Mouse (Mus musculus) natural killer cell, adult 2 months (primary cell): ENCODE measurements around the gene Tax1bp1.
A peak's percentile ranks its signal among the peaks of the same experiment; 100 is the strongest.
"Not testable (repeated sequence)": the region's sequence is repeated elsewhere in the genome, so short reads cannot be mapped to it uniquely, and the experiment has no call there.

Experiments
- DNase-seq, 2 experiments: peaks; one replicate each; pipeline ENCODE4 v3.0.0; 2022; ENCODE audit warnings: low spot score in 2 of 2

Tax1bp1 gene

DNA sequence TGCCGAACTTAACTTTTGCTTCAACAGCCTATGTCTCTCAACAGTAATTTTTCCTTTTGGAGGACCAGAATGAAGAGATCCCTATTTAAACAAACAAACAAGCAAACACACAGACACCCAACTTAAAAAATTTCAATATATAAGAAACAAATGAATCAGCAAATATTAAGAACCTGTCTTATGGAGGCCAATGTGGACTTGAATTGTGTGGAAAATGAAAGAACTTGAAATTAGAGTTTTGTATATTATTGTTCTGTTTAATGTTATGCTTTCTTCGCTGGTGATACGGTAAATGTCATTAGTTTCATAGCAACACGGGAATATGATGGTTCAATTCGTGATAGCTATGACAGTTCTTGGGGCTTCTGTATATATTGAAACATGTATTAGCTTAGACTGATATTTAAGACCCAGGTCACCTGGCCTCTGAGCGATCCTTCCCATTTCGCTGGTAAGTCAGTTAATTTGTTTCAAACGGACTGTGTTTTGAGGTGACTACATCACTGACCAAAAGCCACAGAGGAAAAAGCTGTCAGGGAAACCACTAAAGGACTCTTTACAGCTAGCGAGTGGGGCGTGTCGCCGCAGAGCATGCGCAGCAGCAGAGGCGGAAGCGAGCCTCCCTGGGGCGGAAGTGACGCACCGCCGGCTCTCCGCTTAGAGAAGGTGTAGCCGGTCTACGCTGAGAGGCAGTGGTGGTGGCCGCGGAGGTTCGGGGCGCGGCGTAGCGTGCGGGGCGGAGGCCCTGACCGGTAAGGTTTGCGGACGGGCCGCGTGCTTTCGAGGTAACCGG is at the start of gene Tax1bp1:
Tax1bp1 (plus strand) TSS at position 626 of the 793 bp plus-strand sequence.
- peak; percentile 95 to 96 for DNase-seq

DNA sequence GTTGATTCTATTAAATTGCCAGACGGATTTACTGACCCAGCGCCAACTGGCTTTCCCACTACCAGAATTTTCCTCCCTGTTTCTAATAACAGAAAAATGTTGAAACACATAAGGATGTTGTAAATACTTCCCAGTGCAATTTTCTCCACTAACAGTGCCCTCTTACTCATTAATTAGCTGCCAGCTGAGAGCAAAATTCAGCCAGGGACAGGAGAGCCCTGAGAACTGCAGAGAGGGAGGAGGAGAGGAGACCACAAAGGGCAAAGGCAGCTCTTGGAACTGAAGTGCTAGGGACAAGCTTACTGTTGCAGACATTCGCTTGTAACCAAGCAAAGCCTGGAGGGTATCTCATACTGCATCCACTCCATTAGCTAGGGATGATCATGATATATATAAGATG is 45.9 kb upstream of the Tax1bp1 start:
- DNase-seq = no peak

GRCm38 (mm10) chr6:52669878-52670277 is 43.7 kb upstream of the Tax1bp1 start:
- DNase-seq = not testable (repeated sequence)

- DNase-seq = no peak
Measured at GRCm38 (mm10) chr6:52671791-52672190, 41.7 kb upstream of the Tax1bp1 start.

DNA sequence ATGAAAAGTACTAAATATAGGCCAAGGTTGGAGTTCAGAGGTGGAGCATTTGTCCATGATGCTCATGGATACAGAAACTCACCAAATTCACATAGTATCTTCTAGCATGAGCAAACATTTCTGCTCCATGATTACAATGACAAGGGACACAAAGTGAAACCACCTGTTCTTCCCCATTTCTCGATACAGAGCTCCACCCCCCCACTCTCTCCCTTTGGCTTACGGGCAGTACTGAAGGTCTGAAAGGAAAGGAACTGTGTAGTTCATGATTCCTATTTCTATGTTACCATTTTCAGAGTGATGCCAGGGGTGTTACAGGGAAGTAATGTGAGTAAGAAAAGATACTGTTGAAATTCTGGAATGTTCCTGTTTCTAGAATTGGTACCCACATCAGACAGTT is 41.0 kb upstream of the Tax1bp1 start:
- no peak for DNase-seq

DNA sequence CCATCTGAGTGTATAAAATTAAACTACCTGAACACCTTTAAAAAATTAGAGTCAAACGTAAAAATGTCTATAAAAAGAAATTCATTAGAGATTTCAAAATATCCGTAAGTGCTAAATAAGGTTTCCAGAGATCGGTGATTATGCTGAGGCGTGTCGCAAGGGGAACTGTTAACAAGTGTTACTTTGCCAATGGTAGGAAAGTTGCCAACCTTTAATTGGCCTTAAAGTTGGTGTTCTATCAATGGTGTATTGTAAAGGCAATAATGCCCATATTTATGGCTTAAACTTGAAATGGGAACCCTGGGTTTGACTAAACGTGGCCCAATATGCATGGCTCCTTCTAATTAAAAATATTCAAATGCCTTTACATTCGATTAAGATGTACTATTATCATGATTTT is 39.8 kb upstream of the Tax1bp1 start:
- no peak for DNase-seq

DNA sequence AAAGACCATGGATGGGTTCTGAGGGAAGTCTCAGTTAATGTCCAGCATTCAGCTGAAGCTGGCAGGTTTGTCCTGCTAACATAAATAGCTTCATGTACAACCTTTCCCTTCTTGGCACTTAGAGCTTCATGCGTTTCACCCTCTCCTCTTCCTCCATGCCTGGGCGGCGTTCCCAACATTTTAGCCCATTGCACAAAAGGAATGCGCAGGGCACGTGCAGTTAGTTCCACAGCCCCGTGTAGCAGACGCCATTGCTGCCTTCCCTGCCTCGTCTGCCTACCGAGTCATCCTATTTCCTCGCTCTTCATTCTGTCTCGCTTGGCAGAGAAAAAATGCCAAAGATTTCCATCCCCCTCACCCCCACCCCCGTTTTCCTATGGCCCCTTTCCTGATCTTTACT is 39.0 kb upstream of the Tax1bp1 start:
- no peak for DNase-seq

DNA sequence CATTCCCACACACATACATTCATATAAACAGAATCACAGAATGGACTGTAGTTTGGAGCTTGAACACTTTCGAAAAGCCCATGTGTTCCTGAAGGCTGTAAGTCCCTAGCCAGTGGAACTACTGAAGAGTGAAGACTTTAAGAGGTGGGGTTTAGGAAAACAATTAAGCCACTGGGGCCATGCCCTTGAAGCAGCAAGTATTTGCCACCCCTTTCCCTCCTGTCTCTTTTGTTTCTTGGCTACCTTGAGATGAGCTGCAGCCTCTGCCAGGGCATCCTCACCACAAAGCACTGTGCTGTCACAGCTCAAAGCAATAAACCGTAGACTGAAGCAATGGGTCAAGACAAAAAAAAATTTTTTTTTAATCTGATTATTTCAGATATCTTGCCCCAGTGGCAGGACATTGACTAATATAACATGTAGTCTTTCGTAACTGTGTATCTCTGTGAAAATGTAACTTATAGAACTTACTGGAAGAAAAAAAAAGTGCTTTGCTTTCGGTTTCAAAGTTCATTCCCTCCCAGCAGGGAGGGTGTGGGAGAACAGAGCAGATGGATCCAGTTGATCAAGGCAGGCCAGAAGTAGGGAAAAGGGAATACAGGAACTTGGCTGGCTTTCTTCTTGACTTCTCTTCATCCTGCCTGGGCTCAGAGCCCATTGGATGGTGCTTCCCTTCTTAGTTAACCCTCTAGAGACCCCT is 38.2 kb upstream of the Tax1bp1 start:
- no peak for DNase-seq

DNA sequence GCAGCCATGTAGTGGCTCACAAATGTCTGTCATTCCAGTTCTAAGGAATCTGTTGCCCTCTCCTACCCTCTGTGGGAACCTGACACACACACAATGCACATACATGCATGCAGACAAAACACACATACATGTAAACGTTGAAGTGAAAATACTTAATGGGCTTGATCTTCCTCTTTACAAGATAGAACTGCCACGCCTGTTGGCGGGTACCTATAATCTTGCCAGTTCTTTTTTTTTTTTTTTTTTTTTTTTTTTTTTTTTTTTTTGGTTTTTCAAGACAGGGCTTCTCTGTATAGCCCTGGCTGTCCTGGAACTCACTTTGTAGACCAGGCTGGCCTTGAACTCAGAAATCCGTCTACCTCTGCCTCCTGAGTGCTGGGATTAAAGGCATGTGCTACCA is 36.0 kb upstream of the Tax1bp1 start:
- not testable (repeated sequence) for DNase-seq

GRCm38 (mm10) chr6:52679565-52679964 is 34.0 kb upstream of the Tax1bp1 start:
- no peak for DNase-seq

DNA sequence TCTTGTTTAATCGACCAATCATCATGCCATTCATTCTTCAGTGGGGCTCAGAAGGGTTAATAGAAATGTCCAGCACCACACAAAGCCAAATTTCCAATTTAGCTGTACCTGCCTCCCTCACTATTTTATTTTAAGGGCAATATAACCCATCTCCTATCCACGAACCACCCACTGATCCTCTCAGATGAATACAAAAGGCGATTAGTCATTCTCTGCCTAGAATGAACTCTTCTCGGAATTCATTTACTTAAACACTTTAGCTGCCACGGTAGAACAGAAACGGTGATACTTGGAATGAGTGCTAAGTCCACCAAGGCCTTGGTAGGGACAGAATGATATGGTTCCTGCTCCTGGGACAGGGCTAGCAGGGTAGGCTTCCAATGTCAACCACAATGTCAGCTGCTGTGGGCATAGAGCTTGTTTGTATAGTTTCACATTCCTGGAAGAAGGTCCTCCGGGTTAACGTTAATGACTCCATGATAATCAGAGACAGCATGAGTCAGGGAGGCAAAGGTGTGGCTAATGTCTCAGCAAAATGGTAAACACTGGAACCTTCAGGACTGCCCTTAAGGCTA is 33.0 kb upstream of the Tax1bp1 start:
- no peak for DNase-seq

- no peak for DNase-seq
Measured at GRCm38 (mm10) chr6:52681847-52682485, 31.6 kb upstream of the Tax1bp1 start.

DNA sequence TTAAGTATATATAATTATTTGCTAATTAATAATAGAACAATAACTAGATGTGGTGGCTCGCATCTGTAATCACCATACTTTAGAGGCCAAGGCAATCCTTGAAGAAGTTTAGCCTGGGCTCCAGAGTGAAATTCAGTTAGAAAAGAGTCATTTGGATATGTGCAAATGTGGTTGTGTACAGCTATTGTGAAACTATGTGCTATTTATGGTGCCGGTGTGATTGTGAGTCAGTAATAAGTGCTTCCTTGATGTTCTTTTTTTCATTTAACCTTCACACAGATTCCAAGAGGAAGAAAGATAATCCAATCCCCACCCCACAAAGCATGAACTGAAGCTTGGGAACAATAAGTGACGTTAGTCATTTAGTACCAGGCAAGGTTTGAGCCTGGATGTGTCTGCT is 30.9 kb upstream of the Tax1bp1 start:
- DNase-seq = no peak

- no peak for DNase-seq
Measured at GRCm38 (mm10) chr6:52686901-52687500, 26.5 kb upstream of the Tax1bp1 start.

DNA sequence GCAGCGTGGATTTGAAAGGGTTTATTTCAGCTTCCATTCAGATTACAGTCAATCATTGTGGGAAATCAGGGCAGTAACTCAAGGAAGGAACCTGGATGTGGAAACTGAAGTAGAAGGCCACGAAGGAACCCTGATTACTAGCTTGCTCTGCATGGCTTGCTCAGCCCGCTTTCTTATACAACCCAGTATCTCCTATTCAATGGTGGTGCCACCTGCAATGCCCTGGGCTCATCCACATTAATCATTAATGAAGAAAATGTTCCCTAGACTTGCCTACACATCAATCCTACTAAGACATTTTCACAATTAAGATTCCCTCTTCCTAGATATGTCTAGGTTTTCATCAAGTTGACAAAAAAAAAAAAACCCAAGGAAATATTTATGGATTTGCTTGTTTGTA is 23.2 kb upstream of the Tax1bp1 start:
- DNase-seq = no peak

GRCm38 (mm10) chr6:52691800-52692199 is 21.7 kb upstream of the Tax1bp1 start:
- DNase-seq = no peak

DNA sequence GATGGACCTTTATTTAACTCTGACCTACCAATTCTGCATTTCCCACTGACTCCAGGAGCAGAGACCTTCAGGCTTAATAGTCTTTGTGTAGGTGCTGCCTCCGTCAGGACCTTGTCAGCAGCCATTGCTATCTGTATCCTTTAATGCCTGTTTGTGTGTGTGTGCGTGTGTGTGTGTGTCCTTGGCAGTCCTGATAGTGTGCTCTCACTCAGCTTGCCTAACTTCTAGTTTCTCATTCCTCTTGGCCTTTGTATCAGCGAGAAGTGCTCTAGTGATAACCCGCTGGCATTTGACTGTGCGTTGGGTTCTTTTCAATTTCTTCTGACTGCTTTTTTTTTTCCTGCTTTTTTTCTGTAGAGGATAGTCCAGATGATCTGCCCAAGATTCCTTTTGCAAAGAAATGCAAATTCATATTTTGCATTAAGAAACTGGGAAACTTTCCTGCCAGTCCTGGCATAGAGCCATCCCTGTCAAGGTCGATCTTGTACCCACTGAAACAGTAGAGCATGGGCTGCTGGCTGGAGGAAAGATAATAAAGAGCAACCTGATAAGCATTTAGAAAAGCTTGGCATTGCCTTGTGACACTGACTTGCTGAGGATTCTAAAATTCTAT is 21.0 kb upstream of the Tax1bp1 start:
- DNase-seq = no peak

DNA sequence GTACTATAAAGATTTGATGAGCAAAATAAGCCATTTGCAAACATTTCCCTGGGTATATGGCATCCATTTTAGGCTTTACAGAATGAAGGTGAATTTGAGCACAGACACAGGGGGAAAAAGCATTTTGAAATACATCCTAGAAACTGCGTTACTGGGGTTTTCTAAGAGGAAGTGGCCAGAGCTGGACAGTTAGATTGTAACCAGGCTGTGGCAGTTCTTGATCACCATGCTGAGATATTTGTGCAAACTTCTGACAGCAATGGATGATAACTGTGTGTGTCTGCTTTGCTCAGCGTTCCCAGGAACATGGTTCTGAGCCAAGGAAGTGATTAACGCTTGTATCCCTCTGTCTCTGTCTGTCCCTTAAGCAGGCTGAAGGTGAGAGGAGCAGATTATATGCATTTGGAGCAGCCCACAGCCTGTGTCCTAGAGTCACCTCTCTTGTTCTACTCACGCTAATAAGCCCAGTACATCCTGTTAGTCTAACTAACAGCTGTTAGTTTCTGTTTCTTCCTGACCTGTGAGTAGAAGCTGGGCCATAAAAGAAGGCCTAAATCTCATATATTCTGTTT is 15.5 kb upstream of the Tax1bp1 start:
- peak; percentile 16 to 54 for DNase-seq

DNA sequence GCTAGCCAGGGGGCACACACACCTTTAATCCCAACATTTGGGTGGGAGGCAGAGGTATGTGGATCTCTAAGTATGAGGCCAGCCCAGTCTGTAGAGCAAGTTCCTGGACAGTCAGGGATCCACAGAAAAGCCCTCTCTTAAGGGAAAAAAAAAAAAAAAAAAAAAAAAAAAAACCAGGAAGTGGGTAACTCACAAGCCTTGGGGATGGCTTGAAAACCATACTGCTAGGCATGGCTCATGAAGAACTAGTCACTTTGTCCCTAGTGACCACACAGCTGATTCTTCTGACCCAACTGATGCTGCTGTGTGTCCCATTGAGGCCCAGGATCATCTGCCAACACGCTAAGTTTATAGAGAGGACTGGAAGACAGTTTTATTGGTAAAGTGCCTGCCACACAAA is 14.5 kb upstream of the Tax1bp1 start:
- DNase-seq = no peak

GRCm38 (mm10) chr6:52699899-52700298 is 13.6 kb upstream of the Tax1bp1 start:
- DNase-seq = no peak

GRCm38 (mm10) chr6:52703263-52703662 is 10.3 kb upstream of the Tax1bp1 start:
- DNase-seq = peak; percentile 35 to 63
